ENCODE assay signal across 11 mouse cellular contexts in the genomic region with DNA sequence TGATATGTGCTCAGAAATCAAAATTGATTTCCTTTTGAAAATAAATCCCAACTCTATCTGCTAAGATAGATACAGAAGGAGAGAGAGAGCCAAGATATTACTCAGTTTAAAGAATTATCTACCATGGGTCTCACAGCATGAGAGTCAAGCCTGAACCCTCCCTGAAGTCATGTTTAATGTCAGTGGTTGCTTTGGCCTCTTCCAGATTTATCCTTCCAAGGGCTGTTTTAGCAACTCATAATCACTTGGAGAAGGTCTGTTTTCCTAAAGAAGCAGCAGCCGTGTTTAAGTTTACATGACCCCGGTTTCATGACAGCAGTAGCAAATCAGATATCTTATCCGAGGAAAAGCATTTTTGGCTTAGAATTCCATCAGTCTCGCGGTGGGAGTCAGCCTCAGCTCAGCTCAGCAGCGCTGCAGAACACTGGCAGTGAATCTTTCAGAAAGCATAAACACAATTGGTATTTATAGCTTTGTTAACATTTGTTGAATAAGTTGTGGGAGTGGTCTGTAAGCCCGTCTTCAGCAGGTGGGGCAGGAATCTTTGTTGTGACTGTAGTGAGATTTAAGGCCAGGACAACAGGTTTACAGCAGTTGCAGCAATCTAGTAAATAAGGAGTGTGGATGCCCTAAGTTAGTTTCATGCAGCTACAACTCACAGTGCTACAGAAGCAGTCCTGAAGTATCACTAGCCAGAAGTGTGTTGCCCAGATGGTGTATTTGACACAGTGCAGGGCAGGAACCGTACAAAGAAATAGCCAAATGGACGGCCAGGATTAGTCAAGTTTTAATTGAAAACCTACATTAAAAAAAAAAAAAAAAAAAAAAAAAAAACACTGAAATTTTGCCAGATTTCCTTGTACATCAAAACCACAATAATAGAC.
DNase-seq lines count a peak whose midpoint lies in the region; ATAC-seq lines count a peak whose summit lies in the region.
"Had no signal": no experiment of that assay in that cellular context is flagged by ENCODE, and none has a peak within 500 bp of the region (broad histone marks: within the 10 kb centered on the region; RNA-seq: fewer than 3 reads in every experiment).

No protein-coding gene starts in this region.

- no peak for DNase-seq in kidney, postnatal 14 days
- peak; percentile 22 for DNase-seq in brain, adult 2 months (ENCODE audit: low read depth, low spot score)
- DNase-seq in left cerebral cortex, postnatal 10 days (ENCODE audit: extremely low spot score in 1 of 2, low spot score in 2 of 2), result no peak
- DNase-seq in layer of hippocampus, adult 8-10 months (ENCODE audit: low spot score in 2 of 2), result no peak
- DNase-seq: cerebellum, adult 9-11 months; kidney, adult 9 months; lung, postnatal 14 days had no signal

- H3K27ac ChIP-seq in kidney, embryonic 16.5 days (ENCODE audit: low read length), result no peak overlapping the region
- H3K27ac ChIP-seq in embryonic facial prominence, embryonic 13.5 days, result peak overlapping the region; percentile 78
- H3K27ac ChIP-seq in midbrain, embryonic 16.5 days (ENCODE audit: low read length), result peak overlapping the region; percentile 17; the same call in 1 of the 2 replicates
- H3K27ac ChIP-seq: liver, embryonic 12.5 days had no signal

- no peaks in the 10 kb centered on the region for H3K27me3 ChIP-seq in kidney, embryonic 16.5 days (ENCODE audit: insufficient read depth, low read length)
- H3K27me3 ChIP-seq in embryonic facial prominence, embryonic 13.5 days, result no peaks in the 10 kb centered on the region
- no peaks in the 10 kb centered on the region for H3K27me3 ChIP-seq in midbrain, embryonic 16.5 days (ENCODE audit: control insufficient read depth, insufficient read depth, low read depth, low read length)
- H3K27me3 ChIP-seq: liver, embryonic 12.5 days had no signal

- no peak overlapping the region for H3K4me2 ChIP-seq in kidney, embryonic 16.5 days (replicated peaks; ENCODE audit: low read depth, low read length)
- H3K4me2 ChIP-seq in embryonic facial prominence, embryonic 13.5 days, result peak overlapping the region; percentile 30
- H3K4me2 ChIP-seq in midbrain, embryonic 16.5 days (ENCODE audit: low read length), result no peak overlapping the region
- H3K4me2 ChIP-seq: liver, embryonic 12.5 days had no signal

- H3K4me1 ChIP-seq in kidney, embryonic 16.5 days (ENCODE audit: insufficient read depth, low read length), result peaks cover 6% of the 10 kb centered on the region; the same call in 1 of the 2 replicates
- H3K4me1 ChIP-seq in embryonic facial prominence, embryonic 13.5 days, result peaks cover 19% of the 10 kb centered on the region
- H3K4me1 ChIP-seq in midbrain, embryonic 16.5 days (ENCODE audit: control insufficient read depth, insufficient read depth, low read length), result no peaks in the 10 kb centered on the region
- H3K4me1 ChIP-seq: liver, embryonic 12.5 days had no signal

- H3K9me3 ChIP-seq in kidney, embryonic 16.5 days (ENCODE audit: low read length), result no peaks in the 10 kb centered on the region
- H3K9me3 ChIP-seq in embryonic facial prominence, embryonic 13.5 days, result no peaks in the 10 kb centered on the region
- H3K9me3 ChIP-seq in midbrain, embryonic 16.5 days (replicated peaks; ENCODE audit: control insufficient read depth, low read length, poor library complexity, severe bottlenecking), result no peaks in the 10 kb centered on the region
- H3K9me3 ChIP-seq: liver, embryonic 12.5 days had no signal

- 24% methylated on average over 9 of the region's 9 CpGs for WGBS in kidney, embryonic 16.5 days
- 21% methylated on average over 9 of the region's 9 CpGs for WGBS in embryonic facial prominence, embryonic 13.5 days
- 23% methylated on average over 9 of the region's 9 CpGs for WGBS in midbrain, embryonic 16.5 days

- H3K9ac ChIP-seq in kidney, embryonic 16.5 days (replicated peaks; ENCODE audit: low read length), result no peak overlapping the region
- H3K9ac ChIP-seq in embryonic facial prominence, embryonic 13.5 days, result 0 out of 2 replicates have a peak overlapping the region, but pooled peaks have one; percentile 17
- no peak overlapping the region for H3K9ac ChIP-seq in midbrain, embryonic 16.5 days (ENCODE audit: low read depth, low read length)
- H3K9ac ChIP-seq: liver, embryonic 12.5 days had no signal

- ATAC-seq in kidney, embryonic 16.5 days (ENCODE audit: low FRiP score, low TSS enrichment), result peak; percentile 54; the same call in 1 of the 2 replicates
- ATAC-seq in embryonic facial prominence, embryonic 13.5 days (ENCODE audit: insufficient number of reproducible peaks, insufficient read depth, low FRiP score, low TSS enrichment, low read depth), result no peak
- ATAC-seq in midbrain, embryonic 16.5 days, result no peak
- ATAC-seq: liver, embryonic 12.5 days had no signal

- no peak overlapping the region for H3K4me3 ChIP-seq in kidney, embryonic 16.5 days (ENCODE audit: low read length)
- no peak overlapping the region for H3K4me3 ChIP-seq in embryonic facial prominence, embryonic 13.5 days
- H3K4me3 ChIP-seq in midbrain, embryonic 16.5 days (ENCODE audit: low read depth, low read length), result no peak overlapping the region
- H3K4me3 ChIP-seq: liver, embryonic 12.5 days had no signal

- no peaks in the 10 kb centered on the region for H3K36me3 ChIP-seq in kidney, embryonic 16.5 days (ENCODE audit: insufficient read depth, low read length)
- H3K36me3 ChIP-seq in embryonic facial prominence, embryonic 13.5 days, result no peaks in the 10 kb centered on the region
- no peaks in the 10 kb centered on the region for H3K36me3 ChIP-seq in midbrain, embryonic 16.5 days (ENCODE audit: control insufficient read depth, insufficient read depth, low read length)
- H3K36me3 ChIP-seq: liver, embryonic 12.5 days had no signal

- intact Hi-C loops in left cerebral cortex, postnatal 10 days (cut with DNase I), result no loop called here
